Mouse (Mus musculus) embryonic fibroblast, embryonic 13.5 days (primary cell): ENCODE data around the gene Mfap5.

ENCODE experiments used
- CTCF ChIP-seq: IDR thresholded peaks from 2 replicates; pipeline ENCODE4 v1.5.1; 2011; ENCODE audit warnings: mild to moderate bottlenecking, control low read depth, low read length, moderate library complexity, borderline replicate concordance; ENCODE audit not compliant: insufficient read depth
- POLR2A ChIP-seq: IDR thresholded peaks from 2 replicates; pipeline ENCODE4 v1.6.1; 2011; ENCODE audit warnings: low read depth, mild to moderate bottlenecking, control low read depth, low read length, moderate library complexity

GRCm38 (mm10) chr6:122544672-122545071 lies 39.0 kb downstream of the Mfap5 start:
- TF ChIP-seq POLR2A (0 out of 2 replicates have a peak, but pooled peaks have one; percentile 20), CTCF (no peak)
